Mouse (Mus musculus): ENCODE results near the gene Wfdc3. TPM values are rescaled to one million over a fixed set of nuclear protein-coding genes. Genes with fewer than 3 reads are reported as not detected.
A peak's percentile ranks its signal among the peaks of the same experiment; 100 is the strongest.

Gene Wfdc3
- polyA plus RNA-seq (2014; fragmentation: Nextera tagmentation; extraction: Ambion mirVana), result 0.78 and 0.95 TPM in 2 replicates

DNA sequence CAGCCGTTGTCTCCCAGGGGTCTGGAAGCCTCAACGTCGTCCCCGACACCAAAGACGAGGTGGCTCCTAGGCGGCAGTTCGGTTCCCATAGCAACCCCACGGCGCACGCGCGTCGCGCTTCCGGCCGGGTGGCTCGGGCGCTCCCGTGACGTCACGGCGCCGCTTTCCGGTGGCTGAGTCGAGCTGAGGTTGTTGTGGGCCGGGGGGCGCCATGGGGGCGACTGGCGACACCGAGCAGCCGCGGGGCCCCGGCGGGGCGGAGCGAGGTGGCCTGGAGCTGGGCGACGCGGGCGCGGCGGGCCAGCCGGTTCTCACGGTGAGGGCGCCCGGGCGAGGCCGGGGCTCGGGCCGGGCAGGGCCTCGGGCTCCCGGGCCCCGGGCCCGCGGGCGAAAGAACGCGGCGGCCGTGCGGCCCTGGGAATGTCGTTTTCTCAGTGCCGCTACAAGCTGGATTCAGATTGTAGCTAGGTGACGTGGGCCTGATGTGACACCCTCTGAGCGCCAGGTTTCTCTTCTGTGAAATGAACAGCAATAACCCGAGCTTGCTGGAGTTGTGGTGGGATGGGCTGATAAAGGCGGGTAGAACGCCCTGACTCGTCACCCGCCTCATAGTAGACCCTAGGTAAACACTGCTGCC is at the start of gene Wfdc3, which contains the start of gene Dnttip1:
Wfdc3 (minus strand) TSS at position 89 of the 637 bp plus-strand sequence.
Dnttip1 (plus strand) TSS at position 141 of the 637 bp plus-strand sequence.
- Histone ChIP-seq H3K9ac (replicated peaks; ENCODE audit: low read depth, low read length) (peak within 1 kb of the TSS; percentile 96), H3K4me3 (ENCODE audit: low read depth, low read length) (peak within 1 kb of the TSS; percentile 87), H3K36me3 (ENCODE audit: control insufficient read depth, insufficient read depth, low read length) (peaks cover 25% of the 10 kb centered on the region), H3K4me2 (replicated peaks; ENCODE audit: low read depth, low read length) (peak within 1 kb of the TSS; percentile 80), H3K9me3 (ENCODE audit: control insufficient read depth, low read depth, low read length) (no peaks in the 10 kb centered on the region), H3K4me1 (ENCODE audit: control insufficient read depth, insufficient read depth, low read length) (peaks cover 12% of the 10 kb centered on the region), H3K27me3 (ENCODE audit: control insufficient read depth, insufficient read depth, low read length) (no peaks in the 10 kb centered on the region), H3K27ac (ENCODE audit: low read length) (peak within 1 kb of the TSS; percentile 49; the same call in 1 of the 2 replicates)
- under 1% methylated on average over 70 of the region's 70 CpGs for WGBS
- peak; percentile 90 for ATAC-seq (ENCODE audit: insufficient number of reproducible peaks, insufficient read depth, low FRiP score, low read depth)

GRCm38 (mm10) chr2:164794293-164794692 is 48.6 kb upstream of the Wfdc3 start:
- H3K4me3 ChIP-seq (ENCODE audit: low read depth, low read length), result no peak overlapping the region
- 32% methylated on average over 5 of the region's 5 CpGs for WGBS
- no peaks in the 10 kb centered on the region for H3K4me1 ChIP-seq (ENCODE audit: control insufficient read depth, insufficient read depth, low read length)
- H3K36me3 ChIP-seq (ENCODE audit: control insufficient read depth, insufficient read depth, low read length), result peaks cover 50% of the 10 kb centered on the region
- no peak overlapping the region for H3K9ac ChIP-seq (replicated peaks; ENCODE audit: low read depth, low read length)
- ATAC-seq (ENCODE audit: insufficient number of reproducible peaks, insufficient read depth, low FRiP score, low read depth), result 0 out of 2 replicates have a peak, but pooled peaks have one; percentile 24
- H3K4me2 ChIP-seq (replicated peaks; ENCODE audit: low read depth, low read length), result no peak overlapping the region
- H3K27ac ChIP-seq (ENCODE audit: low read length), result no peak overlapping the region
- H3K9me3 ChIP-seq (ENCODE audit: control insufficient read depth, low read depth, low read length), result no peaks in the 10 kb centered on the region
- no peaks in the 10 kb centered on the region for H3K27me3 ChIP-seq (ENCODE audit: control insufficient read depth, insufficient read depth, low read length)

- Histone ChIP-seq H3K4me1 (ENCODE audit: control insufficient read depth, insufficient read depth, low read length) (no peaks in the 10 kb centered on the region), H3K4me3 (ENCODE audit: low read depth, low read length) (no peak overlapping the region), H3K27ac (ENCODE audit: low read length) (no peak overlapping the region), H3K4me2 (replicated peaks; ENCODE audit: low read depth, low read length) (no peak overlapping the region), H3K27me3 (ENCODE audit: control insufficient read depth, insufficient read depth, low read length) (no peaks in the 10 kb centered on the region), H3K9me3 (ENCODE audit: control insufficient read depth, low read depth, low read length) (no peaks in the 10 kb centered on the region), H3K9ac (replicated peaks; ENCODE audit: low read depth, low read length) (no peak overlapping the region), H3K36me3 (ENCODE audit: control insufficient read depth, insufficient read depth, low read length) (peaks cover 54% of the 10 kb centered on the region)
- WGBS, result 90% methylated on average over 2 of the region's 2 CpGs
- no peak for ATAC-seq (ENCODE audit: insufficient number of reproducible peaks, insufficient read depth, low FRiP score, low read depth)
These were observed 48.0 kb upstream of the Wfdc3 start for GRCm38 (mm10) chr2:164793772-164794171.

GRCm38 (mm10) chr2:164793236-164793635 is 47.5 kb upstream of the Wfdc3 start:
- H3K9me3 ChIP-seq (ENCODE audit: control insufficient read depth, low read depth, low read length), result no peaks in the 10 kb centered on the region
- 0 out of 2 replicates have a peak, but pooled peaks cover 2% of the 10 kb centered on the region for H3K4me1 ChIP-seq (ENCODE audit: control insufficient read depth, insufficient read depth, low read length)
- H3K27ac ChIP-seq (ENCODE audit: low read length), result no peak overlapping the region
- 0 out of 2 replicates have a peak, but pooled peaks have one; percentile 20 for ATAC-seq (ENCODE audit: insufficient number of reproducible peaks, insufficient read depth, low FRiP score, low read depth)
- H3K9ac ChIP-seq (replicated peaks; ENCODE audit: low read depth, low read length), result no peak overlapping the region
- no peak overlapping the region for H3K4me3 ChIP-seq (ENCODE audit: low read depth, low read length)
- H3K27me3 ChIP-seq (ENCODE audit: control insufficient read depth, insufficient read depth, low read length), result no peaks in the 10 kb centered on the region
- no peak overlapping the region for H3K4me2 ChIP-seq (replicated peaks; ENCODE audit: low read depth, low read length)
- 73% methylated on average over 3 of the region's 3 CpGs for WGBS
- peaks cover 54% of the 10 kb centered on the region for H3K36me3 ChIP-seq (ENCODE audit: control insufficient read depth, insufficient read depth, low read length)

DNA sequence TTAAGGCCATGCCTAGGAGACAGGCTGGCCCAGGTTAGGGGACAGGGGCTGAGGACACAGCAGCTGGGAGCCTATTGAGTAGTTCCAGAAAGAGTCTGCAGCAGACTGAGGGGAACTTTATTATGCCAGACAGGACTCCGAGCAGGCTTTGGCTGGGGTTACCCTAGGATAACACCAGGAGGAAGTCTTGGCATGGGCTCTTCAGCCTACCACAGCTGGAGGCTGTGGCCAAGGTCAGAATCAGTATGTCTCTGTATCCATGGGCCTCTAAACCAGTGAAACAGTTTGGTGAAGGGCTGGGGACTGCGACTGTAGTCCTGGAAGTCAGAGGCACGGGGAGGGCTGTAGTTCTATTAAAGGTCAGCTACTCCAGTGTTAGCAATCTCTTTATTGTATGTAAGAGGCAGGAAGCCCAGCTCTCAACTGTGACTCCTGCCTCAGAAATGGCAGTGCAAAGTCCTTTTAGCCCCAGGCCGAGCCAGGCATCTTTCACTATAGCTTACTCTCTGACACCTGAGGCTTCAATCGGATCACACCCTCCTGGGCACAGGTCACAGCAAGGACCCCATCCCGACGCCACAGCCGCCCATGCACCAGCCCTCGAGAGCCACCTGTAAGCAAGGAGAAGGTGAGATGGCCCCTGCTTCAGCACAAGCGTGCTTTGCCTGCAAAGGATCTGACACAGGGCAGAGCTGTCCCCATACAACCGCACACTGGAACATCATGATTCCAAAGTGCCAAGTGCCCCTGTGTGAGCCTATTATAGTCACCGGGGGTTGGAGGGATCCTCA is 46.9 kb upstream of the Wfdc3 start:
- no peak overlapping the region for H3K27ac ChIP-seq (ENCODE audit: low read length)
- no peaks in the 10 kb centered on the region for H3K27me3 ChIP-seq (ENCODE audit: control insufficient read depth, insufficient read depth, low read length)
- no peaks in the 10 kb centered on the region for H3K9me3 ChIP-seq (ENCODE audit: control insufficient read depth, low read depth, low read length)
- H3K4me2 ChIP-seq (replicated peaks; ENCODE audit: low read depth, low read length), result no peak overlapping the region
- ATAC-seq (ENCODE audit: insufficient number of reproducible peaks, insufficient read depth, low FRiP score, low read depth), result no peak
- WGBS, result 93% methylated on average over 12 of the region's 12 CpGs
- 0 out of 2 replicates have a peak, but pooled peaks cover 3% of the 10 kb centered on the region for H3K4me1 ChIP-seq (ENCODE audit: control insufficient read depth, insufficient read depth, low read length)
- H3K4me3 ChIP-seq (ENCODE audit: low read depth, low read length), result no peak overlapping the region
- no peak overlapping the region for H3K9ac ChIP-seq (replicated peaks; ENCODE audit: low read depth, low read length)
- H3K36me3 ChIP-seq (ENCODE audit: control insufficient read depth, insufficient read depth, low read length), result peaks cover 48% of the 10 kb centered on the region

- Histone ChIP-seq H3K9me3 (ENCODE audit: control insufficient read depth, low read depth, low read length) (no peaks in the 10 kb centered on the region), H3K27me3 (ENCODE audit: control insufficient read depth, insufficient read depth, low read length) (no peaks in the 10 kb centered on the region), H3K9ac (replicated peaks; ENCODE audit: low read depth, low read length) (no peak overlapping the region), H3K36me3 (ENCODE audit: control insufficient read depth, insufficient read depth, low read length) (peaks cover 43% of the 10 kb centered on the region), H3K4me2 (replicated peaks; ENCODE audit: low read depth, low read length) (no peak overlapping the region), H3K27ac (ENCODE audit: low read length) (no peak overlapping the region), H3K4me1 (ENCODE audit: control insufficient read depth, insufficient read depth, low read length) (peaks cover 3% of the 10 kb centered on the region; the same call in 1 of the 2 replicates), H3K4me3 (ENCODE audit: low read depth, low read length) (no peak overlapping the region)
- ATAC-seq (ENCODE audit: insufficient number of reproducible peaks, insufficient read depth, low FRiP score, low read depth), result no peak
- WGBS, result 90% methylated on average over 18 of the region's 18 CpGs
These were observed 46.1 kb upstream of the Wfdc3 start for GRCm38 (mm10) chr2:164791841-164792261.

DNA sequence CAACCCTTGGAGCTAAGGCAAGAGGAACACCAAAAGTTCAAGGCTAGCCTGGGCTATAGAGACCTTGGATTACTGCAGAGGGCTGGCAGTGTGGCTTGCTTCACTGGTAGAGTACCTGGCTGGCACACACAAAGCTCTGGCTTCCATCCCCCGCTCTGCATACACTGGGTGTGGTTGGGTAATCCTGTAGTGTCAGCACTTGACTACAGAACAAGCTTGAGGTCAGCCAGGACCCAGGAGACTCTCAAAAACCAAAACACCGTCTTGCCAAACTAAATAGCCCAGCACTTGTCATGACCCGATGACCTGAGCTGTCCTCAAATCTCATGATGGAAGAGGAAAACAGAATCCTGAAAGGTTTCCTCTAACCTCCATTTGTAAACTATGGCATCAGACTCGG is 44.7 kb upstream of the Wfdc3 start:
- no peak for ATAC-seq (ENCODE audit: insufficient number of reproducible peaks, insufficient read depth, low FRiP score, low read depth)
- WGBS, result 65% methylated on average over 4 of the region's 4 CpGs
- H3K36me3 ChIP-seq (ENCODE audit: control insufficient read depth, insufficient read depth, low read length), result peaks cover 36% of the 10 kb centered on the region

DNA sequence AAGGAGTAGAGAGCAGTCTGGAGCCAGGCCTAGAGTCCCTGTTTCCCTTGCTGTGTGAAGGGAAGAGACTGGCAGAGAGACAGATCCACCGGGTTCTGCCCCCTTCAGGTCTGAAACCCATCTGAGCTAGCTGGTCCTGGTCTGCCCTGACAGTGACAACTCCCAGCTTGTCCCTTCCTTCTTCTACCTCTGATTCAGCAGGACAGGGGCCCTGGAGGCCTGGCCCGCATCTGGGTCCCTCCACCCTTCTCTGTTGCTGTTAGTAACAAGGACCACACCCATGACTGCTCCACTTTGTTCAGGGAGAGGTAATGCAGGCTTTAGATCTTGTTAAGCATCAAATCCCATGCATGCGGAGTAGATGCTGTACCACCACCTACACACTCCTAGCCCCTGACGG is 42.7 kb upstream of the Wfdc3 start:
- Histone ChIP-seq H3K9me3 (ENCODE audit: control insufficient read depth, low read depth, low read length) (no peaks in the 10 kb centered on the region), H3K27ac (ENCODE audit: low read length) (no peak overlapping the region), H3K9ac (replicated peaks; ENCODE audit: low read depth, low read length) (no peak overlapping the region), H3K4me1 (ENCODE audit: control insufficient read depth, insufficient read depth, low read length) (peaks cover 8% of the 10 kb centered on the region; the same call in 1 of the 2 replicates), H3K36me3 (ENCODE audit: control insufficient read depth, insufficient read depth, low read length) (peaks cover 27% of the 10 kb centered on the region), H3K4me2 (replicated peaks; ENCODE audit: low read depth, low read length) (no peak overlapping the region), H3K4me3 (ENCODE audit: low read depth, low read length) (no peak overlapping the region), H3K27me3 (ENCODE audit: control insufficient read depth, insufficient read depth, low read length) (no peaks in the 10 kb centered on the region)
- no peak for ATAC-seq (ENCODE audit: insufficient number of reproducible peaks, insufficient read depth, low FRiP score, low read depth)
- WGBS, result 60% methylated on average over 4 of the region's 4 CpGs

More for the DNA sequence above, 44.7 kb upstream of the Wfdc3 start:
- Histone ChIP-seq H3K4me1 (ENCODE audit: control insufficient read depth, insufficient read depth, low read length) (peaks cover 3% of the 10 kb centered on the region; the same call in 1 of the 2 replicates), H3K9ac (replicated peaks; ENCODE audit: low read depth, low read length) (no peak overlapping the region), H3K27me3 (ENCODE audit: control insufficient read depth, insufficient read depth, low read length) (no peaks in the 10 kb centered on the region), H3K9me3 (ENCODE audit: control insufficient read depth, low read depth, low read length) (no peaks in the 10 kb centered on the region), H3K4me3 (ENCODE audit: low read depth, low read length) (no peak overlapping the region), H3K4me2 (replicated peaks; ENCODE audit: low read depth, low read length) (no peak overlapping the region), H3K27ac (ENCODE audit: low read length) (no peak overlapping the region)

Data from stomach, embryonic 14.5 days (tissue).